Mouse (Mus musculus): ENCODE results near the gene Zfyve26.
A peak's percentile ranks its signal among the peaks of the same experiment; 100 is the strongest.
"Not testable (repeated sequence)": the region's sequence is repeated elsewhere in the genome, so short reads cannot be mapped to it uniquely, and the experiment has no call there.

The Zfyve26 gene

GRCm38 (mm10) chr12:79254975-79255374, 41.1 kb downstream of the Zfyve26 start:
- DNase-seq: no peak

DNA sequence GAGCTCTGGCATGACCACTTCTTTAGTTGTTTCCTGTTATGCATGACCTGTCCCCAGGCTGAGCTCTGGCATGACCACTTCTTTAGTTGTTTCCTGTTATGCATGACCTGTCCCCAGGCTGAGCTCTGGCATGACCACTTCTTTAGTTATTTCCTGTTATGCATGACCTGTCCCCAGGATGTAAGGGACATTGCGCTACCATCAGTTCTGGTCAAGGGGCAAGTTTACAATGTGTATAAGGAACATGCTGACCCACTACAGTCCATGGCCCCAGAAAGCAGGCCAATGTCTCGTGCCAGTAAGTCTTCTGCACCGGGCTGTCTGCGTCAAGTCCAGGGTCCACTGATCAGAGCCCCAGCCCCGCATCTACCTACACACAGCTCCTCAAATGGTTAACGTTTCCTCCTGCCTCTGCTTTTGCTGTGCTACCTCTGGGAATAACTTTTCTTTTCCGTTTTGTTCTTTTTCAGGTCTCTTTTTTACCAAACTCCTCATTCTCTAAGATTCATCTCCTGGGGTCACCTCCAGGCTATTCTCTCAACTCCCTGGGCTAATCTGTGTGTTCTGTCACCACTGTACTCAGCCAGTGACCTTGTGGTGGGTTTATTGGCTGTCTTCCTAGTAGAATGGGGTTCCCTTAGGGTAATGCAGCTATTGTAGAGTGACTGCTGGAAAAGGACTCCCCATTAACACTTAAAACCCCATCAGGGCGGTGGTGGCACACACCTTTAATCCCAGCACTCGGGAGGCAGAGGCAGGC, 42.6 kb downstream of the Zfyve26 start:
- no peak for DNase-seq

DNA sequence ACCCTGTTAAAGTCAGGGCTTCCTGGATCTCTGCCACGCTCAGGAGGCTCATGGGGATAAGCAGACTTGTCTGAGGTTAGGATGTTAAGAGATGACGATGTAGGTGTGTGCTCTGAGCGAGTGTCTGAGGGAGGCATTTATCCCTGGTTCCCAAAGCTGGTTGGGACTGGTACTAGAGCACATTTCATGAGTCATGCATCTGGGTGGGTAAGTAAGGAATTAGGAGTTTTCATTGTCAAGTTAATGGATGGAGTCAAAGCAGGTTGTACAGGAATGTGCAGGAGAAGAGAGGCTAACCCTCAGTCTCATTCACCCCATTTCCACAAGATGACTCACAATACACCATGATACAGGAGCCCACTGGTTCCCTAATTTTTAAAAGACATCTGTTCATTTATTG, 48.0 kb downstream of the Zfyve26 start:
- no peak for DNase-seq

DNA sequence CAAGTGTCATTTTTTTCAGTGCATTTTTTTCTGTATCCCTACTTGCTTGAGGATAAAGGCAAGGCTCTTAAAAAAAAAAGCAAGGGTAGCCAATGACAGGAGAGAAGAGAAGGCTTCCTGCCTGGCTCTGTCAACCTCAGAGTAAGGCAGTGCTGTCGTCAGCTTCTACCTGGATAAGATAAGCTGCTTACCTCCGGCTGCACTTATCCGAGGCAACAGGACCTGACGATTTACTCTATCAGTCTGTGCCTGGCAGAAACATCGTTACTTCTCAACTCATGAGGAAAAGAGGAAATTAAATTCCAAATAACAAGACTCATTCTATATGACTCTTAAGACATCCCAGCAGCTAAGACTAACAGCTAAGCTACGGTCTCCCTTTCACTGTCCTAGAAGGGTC, 53.2 kb downstream of the Zfyve26 start:
- DNase-seq: no peak

- DNase-seq: no peak
Measured at GRCm38 (mm10) chr12:79241985-79242384, 54.1 kb downstream of the Zfyve26 start.

GRCm38 (mm10) chr12:79235485-79236080, 60.5 kb downstream of the Zfyve26 start:
- DNase-seq: no peak

- no peak for DNase-seq
Measured at GRCm38 (mm10) chr12:79217511-79217910, 78.6 kb downstream of the Zfyve26 start.

DNA sequence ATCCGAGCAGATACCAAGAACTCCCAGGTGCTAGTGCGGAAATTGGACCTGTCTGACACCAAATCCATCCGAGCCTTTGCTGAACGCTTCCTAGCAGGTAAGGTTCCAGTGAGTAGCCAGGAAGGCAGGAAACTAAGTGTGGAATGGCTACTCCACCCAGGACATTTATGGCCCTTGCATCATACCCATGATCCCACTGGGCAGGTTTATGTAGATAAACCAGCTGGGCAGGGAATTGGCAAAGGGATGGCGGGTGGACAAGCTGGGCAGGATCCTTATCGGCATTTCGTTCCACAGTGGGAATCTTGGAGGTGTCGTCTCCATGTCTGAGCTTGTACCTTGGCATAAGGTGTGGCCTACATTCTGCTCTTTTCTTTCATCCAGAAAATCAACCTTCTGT, 84.7 kb downstream of the Zfyve26 start:
- no peak for DNase-seq

DNA sequence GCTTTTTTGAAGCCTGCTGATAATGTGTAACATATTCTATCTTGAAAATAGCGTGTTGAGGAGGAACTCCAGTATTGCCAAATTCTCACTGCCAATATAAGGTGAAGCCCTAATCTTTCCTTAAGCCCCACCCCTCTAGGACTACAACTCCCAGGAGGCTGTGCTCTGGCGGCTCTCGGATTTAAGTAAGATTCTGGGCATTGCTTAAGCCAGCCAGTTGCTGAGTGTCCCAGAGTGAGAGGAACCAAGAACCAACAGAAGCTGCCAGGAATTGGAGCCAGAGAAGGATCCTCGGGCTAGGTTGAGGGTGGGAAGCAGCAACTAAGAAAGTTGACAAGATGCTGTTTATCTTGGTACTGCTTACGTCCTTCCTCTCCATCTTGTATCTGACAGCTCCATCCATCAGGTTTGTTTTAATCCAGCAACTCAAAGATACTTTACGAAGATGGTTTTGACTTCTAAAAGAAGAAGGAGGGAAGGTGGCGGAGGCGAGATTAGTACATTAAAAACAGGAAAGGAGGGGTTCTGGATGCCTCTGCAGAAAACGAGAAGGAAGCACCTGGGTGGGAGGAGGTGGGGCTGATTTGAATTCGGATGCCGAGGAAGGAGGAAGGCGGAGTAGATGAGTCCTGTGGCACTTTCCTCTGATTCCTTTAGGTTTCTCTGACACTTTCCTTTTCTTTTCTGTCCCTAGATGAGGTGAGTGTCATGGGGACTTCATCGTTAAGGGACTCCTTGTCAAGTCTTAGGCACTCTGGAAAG, 87.2 kb downstream of the Zfyve26 start, which contains the start of gene Rdh12:
Rdh12 (plus strand) TSS at position 212 of the 762 bp plus-strand sequence.
- DNase-seq: peak; percentile 24 to 37

GRCm38 (mm10) chr12:79201882-79202281, 94.2 kb downstream of the Zfyve26 start:
- DNase-seq: no peak

DNA sequence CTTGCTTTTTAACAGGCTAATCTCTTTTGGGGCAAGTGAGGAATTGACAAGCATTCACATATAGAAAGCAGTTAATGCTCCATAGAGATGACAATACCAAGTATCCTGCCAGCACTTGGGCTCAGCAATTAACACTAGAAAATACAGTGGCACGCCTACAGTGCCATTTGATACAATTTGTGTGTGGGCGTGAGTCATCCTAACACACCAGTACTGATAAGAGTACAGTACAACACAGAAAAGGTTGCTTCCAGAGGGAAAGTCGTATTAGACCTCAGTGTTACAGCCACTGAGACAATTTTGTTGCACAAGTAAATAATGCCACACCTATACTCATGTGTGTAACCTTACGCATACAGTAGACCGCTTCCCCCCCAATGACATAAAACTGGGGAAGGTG, 99.0 kb downstream of the Zfyve26 start:
- DNase-seq: no peak

DNA sequence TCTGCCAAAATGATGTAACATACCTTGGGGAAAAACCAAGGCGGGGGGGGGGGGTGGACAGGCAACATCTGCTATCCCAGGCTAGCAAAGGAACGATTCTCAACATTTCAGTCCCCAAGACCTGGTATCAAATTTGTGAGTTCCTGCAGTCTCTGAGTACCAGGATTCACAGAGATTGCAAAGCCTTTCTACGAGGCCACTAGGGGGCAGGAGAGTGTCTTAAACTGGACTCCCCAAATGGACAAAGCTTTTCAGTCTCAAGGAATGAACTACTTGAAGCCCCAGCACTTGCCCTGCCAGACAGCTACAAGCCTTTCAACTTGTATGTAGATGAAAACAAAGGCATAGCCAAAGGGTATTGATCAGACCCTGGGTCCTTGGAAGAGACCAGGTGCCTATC, 102.7 kb downstream of the Zfyve26 start:
- peak; percentile 33 to 48 for DNase-seq

GRCm38 (mm10) chr12:79192193-79192592, 103.9 kb downstream of the Zfyve26 start, which contains the start of gene Rdh11:
Rdh11 (minus strand) TSS chr12:79192293.
- no peak for DNase-seq

GRCm38 (mm10) chr12:79191701-79192100, 104.4 kb downstream of the Zfyve26 start:
- peak; percentile 77 to 79 for DNase-seq

DNA sequence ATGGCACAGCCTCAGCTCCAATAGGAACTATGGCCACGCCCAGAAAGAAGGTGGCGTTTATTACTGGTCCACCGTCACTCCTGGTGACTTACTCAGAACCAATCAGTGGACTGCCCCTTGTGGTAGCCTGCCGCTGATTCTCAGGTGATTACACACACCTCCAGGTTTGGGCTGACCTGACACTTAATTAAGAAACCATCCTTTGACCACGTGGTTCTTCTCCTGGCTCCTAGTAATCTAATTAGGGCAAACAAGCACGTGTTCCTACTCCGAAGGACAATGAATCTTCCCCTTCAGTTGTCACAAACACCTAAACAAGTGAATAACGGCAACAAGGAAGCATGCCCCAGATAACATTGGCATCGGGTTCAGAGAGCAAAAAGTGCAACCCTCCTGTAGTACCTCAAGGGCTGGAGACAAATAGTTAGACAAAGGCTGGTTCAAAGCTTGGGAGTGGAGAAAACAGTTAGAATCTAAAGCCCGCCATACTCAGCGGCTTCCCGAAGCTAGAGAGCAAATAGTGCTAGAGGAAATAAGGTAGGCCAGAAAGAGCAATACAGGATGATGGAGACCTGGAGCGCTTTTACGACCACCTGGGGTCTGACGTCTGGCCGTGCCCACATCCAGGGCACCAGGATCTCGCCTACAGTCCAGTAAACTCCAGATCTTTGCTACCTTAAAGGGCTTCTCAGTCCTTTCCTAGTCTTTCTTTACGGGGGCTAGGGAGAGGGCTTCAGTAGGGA, 105.0 kb downstream of the Zfyve26 start:
- DNase-seq: peak; percentile 40 to 60

GRCm38 (mm10) chr12:79185160-79185559, 110.9 kb downstream of the Zfyve26 start:
- not testable (repeated sequence) for DNase-seq

All from thymus, postnatal 36 days (tissue).